Mouse (Mus musculus) myocyte (in vitro differentiated cells): ENCODE results near the gene Irf9.

ENCODE experiments used
- MAX ChIP-seq: IDR thresholded peaks from one replicate; pipeline ENCODE4 v1.6.1; 2011; ENCODE audit warnings: low read depth, mild to moderate bottlenecking, control low read depth
- MYOG ChIP-seq, 3 experiments: IDR thresholded peaks; one replicate each; pipeline ENCODE4 v1.6.1; 2011; ENCODE audit warnings: control low read depth in 2 of 3, low read depth in 2 of 3, mild to moderate bottlenecking in 2 of 3; ENCODE audit not compliant: insufficient read length in 2 of 3, control insufficient read depth in 1 of 3, insufficient read depth in 1 of 3
- POLR2A ChIP-seq: IDR thresholded peaks from one replicate; pipeline ENCODE4 v1.6.1; 2011; ENCODE audit warnings: low read depth, mild to moderate bottlenecking, control low read depth, moderate library complexity; ENCODE audit not compliant: insufficient read length
- REST ChIP-seq: IDR thresholded peaks from one replicate; pipeline ENCODE4 v1.6.1; 2011; ENCODE audit warnings: mild to moderate bottlenecking, control low read depth, moderate library complexity; ENCODE audit not compliant: insufficient read depth, insufficient read length
- TCF12 ChIP-seq: IDR thresholded peaks from one replicate; pipeline ENCODE4 v1.6.1; 2011; ENCODE audit warnings: mild to moderate bottlenecking, control low read depth; ENCODE audit not compliant: poor library complexity, insufficient read depth, severe bottlenecking
- USF1 ChIP-seq: IDR thresholded peaks from one replicate; pipeline ENCODE4 v1.6.1; 2011; ENCODE audit warnings: low read depth, mild to moderate bottlenecking, control low read depth, moderate library complexity

- TF ChIP-seq POLR2A (no peak), USF1 (no peak), TCF12 (no peak), REST (no peak), MAX (no peak), MYOG (IDR thresholded peaks at IDR 0.05; ENCODE audit: control insufficient read depth in 1 of 3, insufficient read depth in 1 of 3, insufficient read length in 2 of 3, low read depth in 2 of 3) (no peak)
These were observed 13.5 kb upstream of the Irf9 start for GRCm38 (mm10) chr14:55589771-55590448.
